Mouse (Mus musculus): Measurements from ENCODE around the gene St6gal1.

St6gal1 gene

DNA sequence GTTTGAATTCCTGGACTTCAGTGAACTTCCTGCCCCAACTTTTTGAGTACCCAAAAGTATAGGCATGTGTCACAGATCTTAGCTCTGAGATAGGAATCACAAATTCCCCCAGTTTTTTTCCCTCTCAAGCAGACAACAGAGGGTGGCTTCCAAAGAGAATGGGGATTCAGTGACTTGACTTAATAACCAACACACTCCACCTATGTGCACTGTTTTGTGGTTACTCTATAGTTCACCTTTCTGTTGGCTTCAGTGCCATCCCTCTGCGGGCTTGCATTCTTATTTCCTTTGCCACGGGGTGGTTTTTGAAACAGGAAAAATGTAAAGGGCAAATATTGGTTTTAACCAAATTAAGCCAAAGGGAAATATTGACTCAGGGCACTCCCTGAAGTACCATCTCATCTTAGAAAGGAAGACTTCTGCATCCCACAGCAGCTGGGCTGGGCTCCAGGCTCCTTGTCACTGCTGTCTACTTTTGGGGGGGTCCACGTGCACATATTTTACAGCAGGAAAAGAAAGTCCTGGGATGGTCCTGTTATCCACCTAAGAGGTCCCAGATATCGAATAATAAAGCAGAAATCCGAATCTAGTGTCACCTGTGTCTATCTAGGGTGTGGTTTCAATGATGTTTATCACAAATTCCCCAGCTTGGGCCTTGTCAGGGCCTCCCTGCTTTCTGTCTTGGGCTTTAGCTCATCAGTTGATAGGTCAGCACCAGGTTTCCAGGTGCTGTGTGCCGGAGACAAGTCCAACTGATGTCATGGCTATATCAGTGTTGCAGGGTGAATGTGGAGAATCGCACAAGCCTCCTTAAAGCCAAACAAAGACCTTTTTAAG lies 75.6 kb downstream of the St6gal1 start:
- no peak for DNase-seq (ENCODE audit: low spot score in 2 of 2)

DNA sequence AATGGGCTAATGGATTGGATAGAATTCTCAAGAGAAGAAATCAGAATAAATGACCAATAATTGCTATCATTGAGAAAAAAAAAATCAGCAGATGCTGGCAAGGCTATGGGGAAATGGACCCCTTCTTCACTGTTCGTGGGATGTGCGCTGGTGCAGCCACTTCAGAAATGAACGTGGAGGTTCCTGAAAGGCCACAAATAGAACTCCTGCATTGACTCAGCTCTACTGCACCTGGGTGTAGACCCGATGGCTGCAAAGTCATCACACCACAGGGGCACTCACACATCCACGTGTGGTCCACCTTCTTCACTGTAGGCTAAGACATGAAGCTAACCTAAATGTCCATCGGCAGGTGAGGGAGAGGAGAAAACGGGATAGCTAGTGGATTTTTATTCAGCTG lies 77.2 kb downstream of the St6gal1 start:
- no peak for DNase-seq (ENCODE audit: low spot score in 2 of 2)

DNA sequence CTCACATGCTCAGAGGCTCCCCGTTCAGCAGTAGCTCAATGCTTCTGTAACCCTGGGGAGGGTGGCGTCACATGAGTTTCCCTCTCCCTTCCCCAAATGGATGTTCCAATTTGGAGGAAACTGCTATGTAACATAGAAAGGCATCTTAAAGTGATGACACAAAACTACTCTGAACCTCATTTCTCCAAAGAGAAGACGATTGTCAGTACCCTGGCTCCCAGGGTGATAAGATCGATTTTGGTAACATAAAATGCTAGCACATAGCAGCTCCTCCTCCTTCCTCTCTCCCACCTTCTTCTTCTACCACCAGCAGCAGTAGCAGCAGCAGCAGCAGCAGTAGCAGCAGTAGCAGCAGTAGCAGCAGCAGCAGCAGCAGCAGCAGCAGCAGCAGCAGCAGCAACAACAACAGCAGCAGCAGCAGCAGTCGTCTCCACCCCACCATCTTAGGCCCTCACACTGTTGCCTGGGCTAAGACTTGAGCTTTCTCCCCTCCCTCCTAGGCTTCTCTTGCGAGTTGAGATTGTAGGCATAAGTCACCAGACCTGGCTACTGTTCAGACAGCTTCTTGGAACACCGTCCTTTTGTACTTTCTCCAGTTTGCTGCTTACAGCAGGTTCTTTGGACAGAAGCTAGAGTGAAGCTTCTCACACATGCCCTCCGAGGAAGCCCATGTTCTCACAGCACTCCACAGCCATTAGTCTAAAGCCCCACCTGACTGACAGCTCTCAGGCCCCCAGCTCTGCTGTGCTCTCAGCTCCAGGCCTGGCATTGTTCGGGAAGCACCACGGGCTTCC lies 81.5 kb downstream of the St6gal1 start:
- no peak for DNase-seq (ENCODE audit: low spot score in 2 of 2)

DNA sequence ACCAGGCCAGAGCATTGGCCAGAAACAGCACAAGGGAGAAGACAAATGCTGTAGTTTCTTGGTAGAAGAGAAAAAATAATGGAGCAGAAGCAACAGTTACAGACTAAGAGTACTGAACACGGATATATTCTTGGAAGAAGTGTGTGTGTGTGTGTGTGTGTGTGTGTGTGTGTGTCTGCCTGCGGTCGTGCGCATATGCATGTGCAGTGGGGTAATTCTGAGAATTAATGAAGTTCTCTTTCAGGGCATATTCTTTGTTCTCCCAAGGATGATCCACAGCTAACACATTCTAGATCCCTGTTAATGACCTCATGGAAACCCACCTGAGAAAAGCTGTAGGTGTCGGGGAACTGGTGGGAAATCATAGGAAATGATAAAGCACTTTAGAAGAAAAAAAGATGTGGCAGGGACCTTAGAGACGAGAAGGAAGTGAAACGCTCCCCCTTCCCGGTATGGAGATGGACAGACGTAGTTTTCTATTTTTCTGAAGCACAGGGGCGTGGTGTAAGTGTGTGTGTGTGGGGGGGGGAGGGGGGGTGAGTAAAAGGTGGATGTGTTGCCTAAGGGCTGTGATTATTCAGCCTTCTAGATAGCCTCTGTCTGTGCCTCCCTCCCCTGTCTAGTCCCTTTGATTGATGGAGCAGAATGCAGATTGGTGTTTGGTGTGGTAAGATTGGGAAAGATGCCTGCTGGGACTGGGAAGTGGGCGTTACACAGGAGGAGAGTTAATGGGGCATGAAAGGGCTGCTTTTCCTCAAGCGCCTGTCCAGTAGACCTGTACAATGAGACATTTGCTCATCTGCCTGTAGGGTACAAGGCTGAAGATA lies 82.8 kb downstream of the St6gal1 start:
- DNase-seq (ENCODE audit: low spot score in 2 of 2) = no peak

DNA sequence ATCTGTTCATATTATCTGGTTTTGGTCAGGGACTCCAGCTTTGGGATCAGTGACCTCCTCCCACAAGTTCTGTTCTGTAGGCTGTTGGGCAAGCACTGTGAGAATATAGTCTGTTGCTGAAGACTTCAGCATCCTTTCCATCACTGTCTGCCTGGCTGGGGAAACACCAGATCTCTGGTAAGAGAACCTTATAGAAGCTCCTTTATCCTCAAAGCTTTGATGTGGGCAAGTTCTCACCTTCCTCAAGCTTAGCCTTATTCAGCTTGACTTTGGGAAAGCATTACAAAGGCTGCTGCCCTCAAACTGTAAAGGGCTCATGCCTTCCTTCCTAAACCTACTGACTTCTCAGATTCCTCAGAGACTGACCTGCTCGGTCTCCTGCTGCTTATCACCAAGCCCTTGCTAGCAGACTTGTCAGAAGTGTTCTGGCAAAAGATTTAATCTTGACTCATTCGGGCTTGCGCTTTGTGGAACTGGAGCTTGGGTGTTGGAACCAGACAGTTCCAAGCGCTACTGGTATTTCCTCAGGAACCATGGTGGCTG lies 83.5 kb downstream of the St6gal1 start:
- DNase-seq (ENCODE audit: low spot score in 2 of 2) = no peak

DNA sequence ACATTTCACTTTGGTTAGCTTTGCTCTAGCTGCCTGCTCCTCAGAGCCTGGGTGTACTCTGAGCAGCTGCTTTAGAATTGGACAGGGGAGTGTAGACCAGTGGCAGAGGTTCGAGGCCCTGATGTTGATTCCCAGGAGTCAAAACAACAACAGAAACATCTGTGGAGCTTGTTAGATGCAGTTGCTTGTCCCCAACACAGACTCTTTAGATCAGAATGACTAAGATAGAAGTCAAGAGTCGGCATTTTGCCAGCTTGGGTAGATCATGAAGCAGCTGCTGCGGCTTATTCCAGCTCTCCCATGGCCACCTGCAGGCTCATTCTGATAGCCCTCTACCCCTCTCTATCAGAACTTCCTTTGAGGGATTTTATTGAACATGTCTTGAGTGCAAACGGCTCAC lies 84.5 kb downstream of the St6gal1 start:
- DNase-seq (ENCODE audit: low spot score in 2 of 2) = no peak

DNA sequence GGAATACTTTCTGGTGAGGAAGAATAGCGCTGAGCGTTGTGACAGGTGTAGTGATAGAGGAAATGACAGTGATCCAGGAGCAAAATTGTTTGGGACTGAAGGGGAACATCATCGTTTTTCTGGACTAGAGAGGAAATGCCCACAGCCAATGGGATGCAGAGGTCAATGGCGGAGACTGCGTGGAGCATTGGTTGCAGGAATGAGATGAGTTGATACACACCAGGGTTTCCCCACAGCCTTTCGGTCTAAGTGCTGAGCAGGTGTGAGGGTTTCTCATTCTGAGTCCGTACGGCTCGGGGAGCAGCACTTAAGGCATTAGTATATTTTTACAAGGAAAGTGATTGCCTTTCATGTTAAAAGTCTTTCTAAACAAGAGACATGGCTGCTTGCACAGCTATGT lies 88.1 kb downstream of the St6gal1 start:
- DNase-seq (ENCODE audit: low spot score in 2 of 2) = no peak

DNA sequence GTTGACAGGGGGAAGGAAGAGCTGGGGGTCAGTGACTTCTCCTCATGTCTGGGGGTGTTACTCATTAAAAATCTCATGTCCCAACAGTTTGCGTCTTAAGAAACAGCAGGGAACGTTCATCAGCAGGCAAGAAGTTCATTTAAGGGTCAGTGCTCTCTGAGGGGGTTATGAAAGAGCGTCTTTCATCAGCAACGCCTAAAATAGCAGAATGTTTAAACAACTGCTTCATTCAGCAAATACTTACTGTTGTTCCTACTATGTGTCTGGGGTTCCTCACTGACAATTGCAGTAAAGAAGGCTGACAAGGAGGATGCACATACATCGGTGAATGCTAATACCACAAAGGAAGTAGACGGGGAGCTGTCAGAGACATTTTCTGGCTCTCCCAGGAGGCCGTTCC lies 90.2 kb downstream of the St6gal1 start:
- DNase-seq (ENCODE audit: low spot score in 2 of 2) = no peak

DNA sequence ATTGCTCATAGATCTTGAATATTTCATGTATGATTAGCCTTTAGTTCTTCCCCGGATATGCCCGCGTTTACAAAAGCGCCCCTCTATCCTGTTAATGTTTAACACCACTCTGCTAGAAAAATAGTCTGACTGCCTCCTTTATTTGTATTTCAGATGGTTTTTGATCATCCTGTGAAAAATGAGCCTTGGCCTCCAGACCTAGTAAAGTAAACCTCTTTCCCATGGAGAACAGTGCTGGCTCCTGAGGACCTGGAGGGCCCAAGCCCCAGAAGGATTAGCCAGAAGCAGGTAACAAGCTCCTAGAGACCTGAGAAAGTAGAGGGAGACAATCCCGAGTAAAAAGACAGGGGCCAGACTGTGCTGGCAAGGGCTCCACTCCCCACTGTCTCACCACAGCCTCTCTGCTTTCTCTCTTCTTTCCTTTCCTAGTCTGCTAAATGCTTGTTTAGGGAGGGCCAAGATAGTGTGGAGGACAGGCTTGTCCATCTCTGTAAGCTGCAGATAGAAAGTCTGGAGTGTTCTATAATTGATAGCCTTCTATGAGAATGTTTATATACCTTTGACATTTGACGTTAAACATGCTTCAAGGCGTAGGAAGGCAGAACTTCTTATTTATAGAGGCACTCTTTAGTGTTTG lies 93.0 kb downstream of the St6gal1 start:
- DNase-seq (ENCODE audit: low spot score in 2 of 2) = no peak

DNA sequence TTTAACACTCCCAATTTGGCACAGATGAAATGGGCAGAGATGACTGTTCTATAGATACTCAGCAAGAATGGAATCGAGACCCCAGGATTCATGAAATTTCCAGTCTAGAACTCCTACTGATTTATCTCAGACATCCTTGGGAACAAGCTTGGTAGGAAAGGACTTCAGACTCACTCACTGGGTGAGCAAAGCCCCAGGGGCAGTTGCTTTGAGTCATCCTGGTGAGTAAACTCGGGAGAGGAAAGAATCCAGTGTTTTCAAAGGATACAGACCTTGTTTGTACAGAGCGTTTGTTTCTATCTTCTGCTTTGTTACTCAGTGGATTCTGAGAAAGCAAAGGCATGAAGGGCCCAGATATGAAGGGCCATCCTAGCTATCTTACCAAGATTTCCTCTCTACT lies 95.5 kb downstream of the St6gal1 start:
- DNase-seq (ENCODE audit: low spot score in 2 of 2) = no peak

DNA sequence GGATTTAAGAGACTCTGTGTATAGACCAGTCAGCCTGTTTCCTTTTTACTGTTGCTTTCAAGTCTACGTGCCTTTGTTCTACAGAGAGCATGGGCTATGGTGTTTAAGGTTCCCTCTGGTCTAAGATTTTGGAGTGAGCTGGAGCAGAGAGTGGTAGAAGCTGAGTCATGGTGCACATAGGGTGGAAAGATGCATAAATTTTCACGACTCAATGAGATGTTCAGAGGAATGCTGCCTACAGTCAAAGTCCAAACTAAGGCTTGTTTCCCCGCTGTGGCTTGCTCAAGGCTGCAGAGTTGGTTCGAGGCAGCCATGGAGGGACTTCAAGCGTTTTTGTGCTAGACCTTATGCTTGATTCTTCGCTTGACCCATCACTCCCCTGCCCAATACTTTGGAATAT lies 96.0 kb downstream of the St6gal1 start:
- DNase-seq (ENCODE audit: low spot score in 2 of 2) = no peak

DNA sequence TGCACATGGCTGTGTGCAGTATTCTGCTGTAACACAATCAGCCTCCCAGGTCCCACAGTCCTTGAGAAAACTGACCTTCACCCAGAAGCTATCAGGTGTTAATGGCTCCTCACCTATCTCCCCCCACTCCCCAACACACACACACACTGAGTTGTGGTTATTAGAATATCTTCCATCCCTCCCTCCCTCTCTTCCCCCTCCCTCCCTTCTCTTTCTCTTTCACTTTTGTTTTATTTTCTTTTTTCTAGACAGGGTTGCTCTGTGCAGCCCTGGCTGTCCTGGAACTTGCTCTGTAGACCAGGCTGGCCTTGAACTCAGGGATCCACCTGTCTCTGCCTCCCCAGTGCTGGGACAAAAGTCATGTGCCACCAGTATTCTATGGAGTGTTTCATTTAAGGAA lies 97.9 kb downstream of the St6gal1 start:
- no peak for DNase-seq (ENCODE audit: low spot score in 2 of 2)

DNA sequence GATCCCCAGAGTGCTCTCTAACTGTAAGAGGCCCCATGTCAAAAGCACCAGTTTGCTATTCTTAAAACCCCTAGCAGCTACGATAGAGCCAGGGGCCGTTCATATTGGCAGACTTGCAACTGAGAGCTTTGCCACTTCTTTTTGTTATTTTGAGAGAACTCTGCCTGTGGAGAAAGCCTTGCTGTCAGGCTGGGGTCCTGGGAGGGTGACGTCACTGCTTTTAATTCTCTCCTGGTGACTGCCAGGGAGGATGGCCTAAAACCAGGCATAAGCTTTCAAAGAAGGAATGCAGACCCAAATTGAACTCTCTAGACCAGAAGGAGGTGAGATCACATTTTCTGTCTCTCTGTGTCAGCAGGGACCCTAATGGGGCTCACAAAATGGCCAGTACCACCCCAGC lies 99.4 kb downstream of the St6gal1 start:
- no peak for DNase-seq (ENCODE audit: low spot score in 2 of 2)

DNA sequence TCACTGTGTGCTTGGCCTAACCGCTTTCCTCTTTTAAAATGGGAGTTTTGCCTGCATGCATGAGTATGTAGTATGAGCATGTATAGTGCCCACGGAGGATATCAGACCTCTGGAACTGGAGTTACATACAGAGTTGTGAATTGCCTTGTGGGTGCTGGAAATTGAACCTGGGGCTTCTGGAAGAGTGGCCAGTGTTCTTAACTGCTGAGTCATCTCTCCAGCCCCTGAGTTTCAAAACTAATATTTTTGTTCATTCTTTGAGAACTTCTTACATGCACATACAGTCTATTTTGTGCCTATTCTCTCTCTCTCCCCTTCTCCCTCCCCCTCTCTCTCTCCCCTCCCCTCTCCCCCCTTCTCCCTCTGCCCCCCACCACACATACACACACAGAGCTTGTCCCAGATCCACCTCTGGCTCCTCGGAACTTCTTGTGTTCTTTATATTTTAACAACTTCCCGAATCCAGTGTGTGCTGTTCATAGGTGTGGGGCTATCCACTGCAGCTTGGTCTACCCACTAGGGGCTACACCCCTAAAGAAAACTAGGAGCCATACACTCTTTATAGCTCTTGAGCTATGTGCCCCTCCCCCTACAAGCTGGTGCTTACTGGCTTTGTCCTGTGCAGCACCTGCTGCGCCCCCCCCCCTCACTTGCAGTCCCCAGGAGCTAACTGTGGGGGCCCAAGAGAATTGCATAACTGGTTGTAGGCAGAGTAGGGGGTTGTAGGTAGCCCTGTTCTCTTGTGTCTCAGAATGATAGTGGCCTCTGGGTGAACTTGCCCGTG lies 100.5 kb downstream of the St6gal1 start:
- DNase-seq (ENCODE audit: low spot score in 2 of 2) = no peak

DNA sequence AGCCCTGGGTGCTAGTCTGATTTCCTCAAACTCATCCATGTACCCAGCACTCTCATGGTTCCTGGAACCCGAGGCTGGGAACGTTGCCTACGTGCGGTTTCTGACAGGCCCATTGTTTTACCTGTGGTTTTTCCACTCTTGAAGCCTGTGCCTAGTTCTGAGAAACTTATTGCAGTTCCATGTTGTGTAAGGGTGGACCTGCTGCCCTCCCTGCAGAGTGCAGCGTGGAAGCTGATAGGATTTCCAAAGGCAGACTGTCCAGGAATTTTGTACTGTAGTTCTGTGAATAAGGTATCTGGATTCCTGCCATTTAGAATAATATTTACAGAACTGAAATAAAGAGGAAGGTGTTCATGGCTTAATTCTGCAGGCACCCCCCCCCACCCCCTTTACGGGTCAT lies 102.1 kb downstream of the St6gal1 start:
- no peak for DNase-seq (ENCODE audit: low spot score in 2 of 2)

DNA sequence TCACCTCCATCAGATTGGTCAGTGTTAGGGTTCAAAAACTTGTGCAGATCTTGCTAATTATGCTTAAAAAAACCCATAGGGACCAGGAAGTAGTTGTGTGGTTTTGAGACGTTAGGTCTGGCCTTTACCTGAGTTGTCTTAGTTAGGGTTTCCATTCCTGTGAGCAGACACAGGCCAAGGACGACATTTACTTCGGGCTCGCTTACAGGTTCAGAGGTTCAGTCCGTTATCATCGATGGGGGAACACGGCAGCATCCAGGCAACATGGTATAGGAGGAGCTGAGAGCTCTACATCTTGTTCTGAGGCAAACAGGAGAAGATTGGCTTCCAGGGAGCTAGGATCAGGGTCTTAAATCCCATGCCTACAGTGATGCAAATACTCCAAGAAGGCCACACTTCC lies 102.7 kb downstream of the St6gal1 start:
- DNase-seq (ENCODE audit: low spot score in 2 of 2) = no peak

DNA sequence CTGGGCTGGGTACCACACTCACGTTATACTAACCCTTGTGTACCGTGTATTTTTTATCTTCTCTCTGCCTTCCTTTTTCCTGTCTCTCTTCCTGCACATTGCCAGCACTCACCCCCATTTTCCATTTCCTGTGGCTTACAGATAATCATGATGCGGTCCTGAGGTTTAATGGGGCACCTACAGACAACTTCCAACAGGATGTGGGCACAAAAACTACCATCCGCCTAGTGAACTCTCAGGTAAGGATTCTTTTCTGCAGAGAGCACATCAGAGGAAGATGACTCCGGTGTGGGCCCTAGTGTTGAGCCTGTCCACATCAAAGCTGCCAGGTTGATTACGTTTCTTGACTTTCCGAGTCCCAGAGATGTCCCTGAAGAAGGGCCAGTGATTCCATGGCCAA lies 103.7 kb downstream of the St6gal1 start:
- no peak for DNase-seq (ENCODE audit: low spot score in 2 of 2)

DNA sequence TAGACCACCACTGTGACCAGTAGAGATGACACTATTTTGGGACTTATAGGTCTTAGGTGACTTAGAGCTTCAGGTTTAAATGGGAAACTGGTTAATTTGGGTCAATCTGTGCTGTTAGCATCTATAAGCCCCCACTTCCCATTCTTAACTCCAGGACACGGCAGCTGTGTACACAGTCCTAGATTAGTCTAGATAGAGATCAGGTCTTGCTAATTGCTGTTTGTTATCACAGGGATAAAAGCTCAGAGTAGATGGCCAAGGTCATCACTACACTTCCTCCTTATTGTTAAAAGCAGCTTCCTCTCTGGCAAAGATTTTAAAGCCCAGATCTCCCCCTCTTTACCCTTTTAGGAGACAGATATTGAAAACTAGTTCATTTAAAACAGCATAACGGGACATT lies 107.6 kb downstream of the St6gal1 start:
- no peak for DNase-seq (ENCODE audit: low spot score in 2 of 2)

DNA sequence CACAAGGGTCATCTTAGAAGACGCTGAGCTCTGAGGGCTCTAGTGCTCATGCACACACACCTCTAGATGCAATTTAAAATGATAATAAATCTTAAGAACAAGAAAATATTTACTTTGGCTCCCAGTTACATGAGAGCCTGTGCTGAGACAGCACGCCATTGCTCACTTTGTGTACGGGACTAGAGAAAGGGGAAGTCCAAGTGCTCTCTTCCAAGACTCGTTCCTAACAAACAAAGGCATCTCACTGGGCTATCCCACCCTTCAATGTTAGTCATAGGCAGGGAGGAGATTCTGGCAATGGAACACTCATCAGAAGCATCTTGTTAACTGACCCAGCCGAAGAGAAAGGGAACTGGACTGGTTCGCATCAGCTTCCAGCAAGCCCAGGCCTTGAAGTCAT lies 108.1 kb downstream of the St6gal1 start:
- DNase-seq (ENCODE audit: low spot score in 2 of 2) = no peak

DNA sequence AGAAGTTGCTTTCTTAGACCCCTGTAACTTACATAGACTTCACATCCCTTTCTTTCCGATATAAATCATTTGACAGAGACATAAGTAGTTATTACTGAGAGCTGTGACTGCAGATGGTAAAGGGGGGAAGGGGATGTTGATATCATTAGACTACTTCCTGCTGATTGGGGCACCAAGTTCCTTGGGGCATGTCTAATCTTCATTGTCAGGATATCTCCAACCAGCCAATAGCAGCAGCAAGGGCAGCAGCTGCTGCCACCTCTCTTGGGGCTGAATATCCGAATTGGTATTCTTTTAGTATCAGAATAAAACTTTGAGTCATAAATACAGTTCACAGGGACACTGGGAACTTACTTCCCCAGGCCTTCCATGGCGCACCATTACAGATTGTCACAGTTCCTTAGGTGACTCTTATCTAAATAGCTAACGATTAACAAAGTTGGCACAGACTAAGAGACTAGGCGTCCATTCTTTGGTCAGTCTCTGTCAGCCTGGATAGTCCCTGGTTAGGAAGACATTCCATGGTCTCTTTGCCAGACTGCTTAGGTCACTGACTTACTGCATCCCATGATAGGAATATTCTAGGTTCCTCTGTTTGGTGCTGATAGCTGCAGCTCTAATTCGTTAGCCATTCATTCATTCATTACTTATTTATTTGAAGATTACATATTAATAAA lies 109.5 kb downstream of the St6gal1 start:
- DNase-seq (ENCODE audit: low spot score in 2 of 2) = no peak

Measured in frontal cortex, postnatal 36 days (tissue).